Mouse (Mus musculus) erythroblast, embryonic 14.5 days (primary cell): ENCODE results near the gene Celf2. TPM values are rescaled to one million over a fixed set of nuclear protein-coding genes. Genes with fewer than 3 reads are reported as not detected.

Source experiments
- H3K27me3 ChIP-seq: 2 replicates; pipeline ENCODE4 v1.6.1; 2012; ENCODE audit warnings: inconsistent platforms; ENCODE audit not compliant: control insufficient read depth
- H3K36me3 ChIP-seq: 2 replicates; pipeline ENCODE4 v1.6.1; 2012; ENCODE audit warnings: mild to moderate bottlenecking, inconsistent platforms; ENCODE audit not compliant: control insufficient read depth
- H3K4me1 ChIP-seq: 2 replicates; pipeline ENCODE4 v1.6.1; 2012; ENCODE audit warnings: inconsistent platforms; ENCODE audit not compliant: control insufficient read depth
- H3K4me3 ChIP-seq: replicated peaks from 2 replicates; pipeline ENCODE3; 2012; ENCODE audit warnings: moderate library complexity, mild to moderate bottlenecking, inconsistent platforms
- H3K9me3 ChIP-seq: 2 replicates; pipeline ENCODE4 v1.6.1; 2012; ENCODE audit warnings: low read length, inconsistent platforms, mixed read lengths; ENCODE audit not compliant: control insufficient read depth
- GATA1 ChIP-seq: IDR thresholded peaks from 2 replicates; pipeline ENCODE4 v1.6.1; 2012; ENCODE audit warnings: low read length, inconsistent platforms, mixed read lengths
- TAL1 ChIP-seq: IDR thresholded peaks from 3 replicates; pipeline ENCODE4 v1.6.1; 2012; ENCODE audit warnings: low read length, inconsistent platforms, mixed read lengths
- polyA plus RNA-seq: library from polyadenylated mRNA; stranded (reverse); fragments of >175 nt; gene quantifications from 2 replicates; pipeline ENCODE4 v1.2.3, GENCODE M21; 2012

Gene Celf2
- polyA plus RNA-seq, 1 experiment: under 0.01 TPM

DNA sequence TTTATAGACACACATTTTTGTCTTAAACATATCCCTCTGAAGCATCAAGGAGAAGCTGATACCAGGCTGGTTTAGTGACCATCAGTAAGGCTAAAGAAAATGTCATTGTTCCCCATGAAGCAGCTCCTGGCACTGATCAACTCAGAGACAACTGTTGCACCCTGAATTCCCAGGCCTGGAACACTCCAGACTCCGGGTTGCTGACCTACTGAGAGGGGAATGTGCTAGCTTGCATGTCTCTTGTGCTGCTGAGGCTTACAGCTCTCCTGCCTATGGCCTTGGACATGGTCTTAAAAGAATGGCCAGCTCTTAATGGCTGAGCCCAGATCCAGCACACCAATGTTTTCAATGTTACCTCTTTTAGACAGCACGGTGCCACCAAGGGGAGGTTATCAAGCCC is 970.9 kb downstream of the Celf2 start:
- Histone ChIP-seq H3K27me3 (no peaks in the 10 kb centered on the region), H3K4me1 (no peaks in the 10 kb centered on the region), H3K4me3 (no peak overlapping the region), H3K36me3 (no peaks in the 10 kb centered on the region), H3K9me3 (no peaks in the 10 kb centered on the region)
- TF ChIP-seq TAL1 (no peak), GATA1 (no peak)

- Histone ChIP-seq H3K9me3 (no peaks in the 10 kb centered on the region), H3K4me3 (no peak overlapping the region), H3K27me3 (no peaks in the 10 kb centered on the region), H3K4me1 (no peaks in the 10 kb centered on the region), H3K36me3 (no peaks in the 10 kb centered on the region)
- TF ChIP-seq TAL1 (no peak), GATA1 (no peak)
Measured at GRCm38 (mm10) chr2:6538031-6538430, 971.3 kb downstream of the Celf2 start.

GRCm38 (mm10) chr2:6537326-6537725 is 972.0 kb downstream of the Celf2 start:
- Histone ChIP-seq H3K9me3 (no peaks in the 10 kb centered on the region), H3K27me3 (no peaks in the 10 kb centered on the region), H3K4me1 (no peaks in the 10 kb centered on the region), H3K36me3 (no peaks in the 10 kb centered on the region), H3K4me3 (no peak overlapping the region)
- TF ChIP-seq GATA1 (no peak), TAL1 (no peak)

DNA sequence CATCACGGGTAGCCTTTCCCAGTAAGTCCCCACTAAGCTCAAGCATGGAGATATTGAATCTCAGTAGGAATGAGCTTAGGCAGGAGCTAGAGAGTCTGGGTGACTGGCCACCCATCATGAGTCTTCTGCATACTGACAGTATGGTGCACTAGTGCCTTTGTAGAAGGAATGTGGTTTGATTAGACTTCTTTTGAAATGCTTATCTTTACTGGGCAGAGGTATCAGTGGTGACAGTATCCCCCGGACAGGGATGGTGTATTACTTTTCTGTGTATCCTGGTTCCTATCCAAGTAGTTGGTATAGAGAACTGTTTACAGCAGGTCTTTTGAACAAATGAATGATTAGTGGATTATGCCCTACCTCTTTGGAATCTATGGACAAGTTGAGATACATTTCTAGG is 973.0 kb downstream of the Celf2 start:
- TF ChIP-seq TAL1 (no peak), GATA1 (no peak)
- Histone ChIP-seq H3K4me3 (no peak overlapping the region), H3K27me3 (no peaks in the 10 kb centered on the region), H3K36me3 (no peaks in the 10 kb centered on the region), H3K9me3 (no peaks in the 10 kb centered on the region), H3K4me1 (no peaks in the 10 kb centered on the region)

DNA sequence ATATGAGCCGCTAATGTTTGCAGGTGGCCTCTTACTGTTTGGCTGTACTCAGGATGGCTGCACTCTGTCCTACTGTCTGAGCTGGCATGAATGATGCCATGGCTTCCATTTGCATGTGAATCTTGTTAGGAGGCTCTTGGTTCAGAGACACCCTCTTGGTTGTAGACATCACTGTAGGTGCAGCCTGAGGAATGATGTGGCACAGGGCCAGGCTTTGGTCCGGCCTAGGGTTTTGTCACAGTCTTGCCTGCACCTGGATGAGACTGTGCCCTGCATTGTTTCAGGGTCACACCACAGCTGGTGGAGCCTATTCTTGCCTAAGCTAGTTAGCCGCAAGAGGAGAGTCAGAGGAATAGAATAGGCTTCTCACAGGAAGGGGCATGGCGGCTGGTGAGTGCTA is 977.0 kb downstream of the Celf2 start:
- TF ChIP-seq TAL1 (no peak), GATA1 (no peak)
- no peaks in the 10 kb centered on the region for H3K9me3 ChIP-seq
- H3K27me3 ChIP-seq: no peaks in the 10 kb centered on the region
- H3K4me3 ChIP-seq: no peak overlapping the region
- no peaks in the 10 kb centered on the region for H3K36me3 ChIP-seq
- H3K4me1 ChIP-seq: no peaks in the 10 kb centered on the region

GRCm38 (mm10) chr2:6528076-6528475 is 981.3 kb downstream of the Celf2 start:
- no peaks in the 10 kb centered on the region for H3K4me1 ChIP-seq
- TF ChIP-seq TAL1: no peak
- no peak for TF ChIP-seq GATA1
- H3K27me3 ChIP-seq: no peaks in the 10 kb centered on the region
- no peaks in the 10 kb centered on the region for H3K9me3 ChIP-seq
- H3K4me3 ChIP-seq: no peak overlapping the region
- H3K36me3 ChIP-seq: no peaks in the 10 kb centered on the region

DNA sequence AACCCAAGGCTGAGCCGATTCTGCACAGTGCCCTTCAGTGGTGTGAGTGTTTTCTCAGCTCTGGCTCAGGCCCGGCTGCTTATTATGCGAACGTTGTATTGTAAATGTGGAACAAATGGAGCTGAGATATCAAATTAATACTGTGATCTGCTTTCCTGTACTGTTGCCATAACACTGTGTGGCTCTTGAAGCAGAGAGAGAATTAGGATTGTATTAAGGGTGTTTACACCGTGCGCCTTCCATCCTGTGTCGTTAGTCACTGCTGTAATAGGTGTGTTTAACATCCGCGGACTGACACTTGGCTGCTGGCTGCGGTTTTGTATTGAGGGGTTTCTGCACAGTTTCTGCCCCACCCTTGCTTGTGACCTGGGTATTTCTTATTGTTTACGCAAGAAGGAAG is 982.5 kb downstream of the Celf2 start:
- TF ChIP-seq GATA1 (no peak), TAL1 (no peak)
- no peaks in the 10 kb centered on the region for H3K4me1 ChIP-seq
- H3K4me3 ChIP-seq: no peak overlapping the region
- no peaks in the 10 kb centered on the region for H3K27me3 ChIP-seq
- H3K36me3 ChIP-seq: no peaks in the 10 kb centered on the region
- H3K9me3 ChIP-seq: no peaks in the 10 kb centered on the region

GRCm38 (mm10) chr2:6526311-6526710 is 983.1 kb downstream of the Celf2 start:
- no peaks in the 10 kb centered on the region for H3K27me3 ChIP-seq
- TF ChIP-seq TAL1: no peak
- TF ChIP-seq GATA1: no peak
- no peaks in the 10 kb centered on the region for H3K4me1 ChIP-seq
- no peaks in the 10 kb centered on the region for H3K9me3 ChIP-seq
- H3K36me3 ChIP-seq: no peaks in the 10 kb centered on the region
- H3K4me3 ChIP-seq: no peak overlapping the region

GRCm38 (mm10) chr2:6523924-6524300 is 985.5 kb downstream of the Celf2 start:
- TF ChIP-seq GATA1: no peak
- no peak for TF ChIP-seq TAL1
- Histone ChIP-seq H3K4me1 (no peaks in the 10 kb centered on the region), H3K36me3 (no peaks in the 10 kb centered on the region), H3K27me3 (no peaks in the 10 kb centered on the region), H3K9me3 (no peaks in the 10 kb centered on the region), H3K4me3 (no peak overlapping the region)

DNA sequence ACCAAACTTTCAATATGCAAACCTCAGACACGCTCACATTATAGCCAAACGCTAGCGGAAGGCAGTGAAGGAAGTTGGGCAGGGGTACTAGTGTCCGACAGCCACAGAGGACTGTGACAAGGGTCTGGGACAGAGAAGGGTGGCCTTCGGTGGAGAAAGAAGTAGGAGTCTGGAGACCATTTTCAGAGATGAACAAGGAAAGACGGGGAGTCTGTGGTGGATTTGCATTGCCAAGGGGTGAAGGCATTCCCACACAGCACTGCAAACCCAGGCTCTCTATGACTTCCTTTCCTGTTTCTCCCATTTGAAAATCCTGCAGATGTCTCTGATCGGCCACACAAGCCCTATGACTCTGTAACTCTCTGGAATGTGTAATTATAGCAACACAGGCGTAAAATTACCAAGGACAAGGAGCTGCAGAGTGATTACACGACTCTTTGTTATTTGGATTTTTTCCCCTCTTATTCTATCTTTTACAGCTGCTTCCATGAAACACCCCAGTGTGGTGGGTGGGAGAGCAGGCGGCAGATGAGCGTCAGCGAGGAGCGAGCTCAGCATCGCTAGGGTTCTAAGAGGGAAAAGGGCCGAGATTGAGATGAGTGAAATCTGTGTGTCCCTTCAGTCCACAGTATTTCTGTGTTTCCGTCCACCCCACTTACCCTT is 986.0 kb downstream of the Celf2 start:
- TF ChIP-seq TAL1: no peak
- no peak for TF ChIP-seq GATA1
- H3K27me3 ChIP-seq: no peaks in the 10 kb centered on the region
- H3K9me3 ChIP-seq: no peaks in the 10 kb centered on the region
- H3K36me3 ChIP-seq: no peaks in the 10 kb centered on the region
- H3K4me1 ChIP-seq: no peaks in the 10 kb centered on the region
- H3K4me3 ChIP-seq: no peak overlapping the region
